Mouse (Mus musculus) erythroblast, embryonic 14.5 days (primary cell): ENCODE data around the gene Cgnl1.

Source experiments
- GATA1 ChIP-seq: IDR thresholded peaks from 2 replicates; pipeline ENCODE4 v1.6.1; 2012; ENCODE audit warnings: low read length, inconsistent platforms, mixed read lengths
- TAL1 ChIP-seq: IDR thresholded peaks from 3 replicates; pipeline ENCODE4 v1.6.1; 2012; ENCODE audit warnings: low read length, inconsistent platforms, mixed read lengths

GRCm38 (mm10) chr9:71710776-71711175 lies 60.6 kb downstream of the Cgnl1 start:
- TF ChIP-seq TAL1, result no peak
- TF ChIP-seq GATA1, result no peak
